Mouse (Mus musculus): ENCODE measurements around the gene Sap18.
"Not testable (repeated sequence)": the region's sequence is repeated elsewhere in the genome, so short reads cannot be mapped to it uniquely, and the experiment has no call there.

Sap18 gene

GRCm38 (mm10) chr14:57797991-57798931 is at the start of gene Sap18:
TSS of gene Sap18 (plus strand) at chr14:57798180.
- DNase-seq (ENCODE audit: extremely low read depth, insufficient read length, low spot score), result peak; percentile 97

GRCm38 (mm10) chr14:57749501-57749900 is 48.5 kb upstream of the Sap18 start:
- DNase-seq (ENCODE audit: extremely low read depth, insufficient read length, low spot score), result no peak

GRCm38 (mm10) chr14:57751006-57751405 is 47.0 kb upstream of the Sap18 start:
- not testable (repeated sequence) for DNase-seq (ENCODE audit: extremely low read depth, insufficient read length, low spot score)

GRCm38 (mm10) chr14:57753351-57753992 is 44.5 kb upstream of the Sap18 start:
- peak; percentile 29 for DNase-seq (ENCODE audit: extremely low read depth, insufficient read length, low spot score)

- DNase-seq (ENCODE audit: extremely low read depth, insufficient read length, low spot score), result no peak
These were observed 42.3 kb upstream of the Sap18 start for GRCm38 (mm10) chr14:57755661-57756060.

- DNase-seq (ENCODE audit: extremely low read depth, insufficient read length, low spot score), result no peak
These were observed 41.9 kb upstream of the Sap18 start for GRCm38 (mm10) chr14:57756094-57756493.

- no peak for DNase-seq (ENCODE audit: extremely low read depth, insufficient read length, low spot score)
These were observed 39.7 kb upstream of the Sap18 start, which contains the start of gene Lats2 for GRCm38 (mm10) chr14:57758237-57758636. TSS of gene Lats2 (minus strand) at chr14:57758388.

GRCm38 (mm10) chr14:57760447-57761412 is 37.2 kb upstream of the Sap18 start:
- peak; percentile 75 for DNase-seq (ENCODE audit: extremely low read depth, insufficient read length, low spot score)

- DNase-seq (ENCODE audit: extremely low read depth, insufficient read length, low spot score), result no peak
These were observed 28.9 kb upstream of the Sap18 start for GRCm38 (mm10) chr14:57769102-57769501.

GRCm38 (mm10) chr14:57772157-57772815 is 25.7 kb upstream of the Sap18 start:
- no peak for DNase-seq (ENCODE audit: extremely low read depth, insufficient read length, low spot score)

- no peak for DNase-seq (ENCODE audit: extremely low read depth, insufficient read length, low spot score)
These were observed 10.6 kb upstream of the Sap18 start for GRCm38 (mm10) chr14:57787406-57787805.

GRCm38 (mm10) chr14:57789311-57789710 is 8.7 kb upstream of the Sap18 start:
- DNase-seq (ENCODE audit: extremely low read depth, insufficient read length, low spot score), result no peak

GRCm38 (mm10) chr14:57789759-57790158 is 8.2 kb upstream of the Sap18 start:
- DNase-seq (ENCODE audit: extremely low read depth, insufficient read length, low spot score), result no peak

GRCm38 (mm10) chr14:57791171-57791570 is 6.8 kb upstream of the Sap18 start:
- peak; percentile 60 for DNase-seq (ENCODE audit: extremely low read depth, insufficient read length, low spot score)

GRCm38 (mm10) chr14:57797551-57797950 is 429 bp upstream of the Sap18 start:
- peak; percentile 10 for DNase-seq (ENCODE audit: extremely low read depth, insufficient read length, low spot score)

GRCm38 (mm10) chr14:57803731-57804130 is 5.8 kb downstream of the Sap18 start:
- no peak for DNase-seq (ENCODE audit: extremely low read depth, insufficient read length, low spot score)

- no peak for DNase-seq (ENCODE audit: extremely low read depth, insufficient read length, low spot score)
These were observed 10.6 kb downstream of the Sap18 start for GRCm38 (mm10) chr14:57808558-57808957.

- no peak for DNase-seq (ENCODE audit: extremely low read depth, insufficient read length, low spot score)
These were observed 12.9 kb downstream of the Sap18 start for GRCm38 (mm10) chr14:57810886-57811285.

GRCm38 (mm10) chr14:57811844-57812243 is 13.9 kb downstream of the Sap18 start:
- no peak for DNase-seq (ENCODE audit: extremely low read depth, insufficient read length, low spot score)

GRCm38 (mm10) chr14:57820839-57821238 is 22.9 kb downstream of the Sap18 start:
- no peak for DNase-seq (ENCODE audit: extremely low read depth, insufficient read length, low spot score)

Measured in 3134 (cell line).